In genomic region chr7:46665236-46665635, GRCm38 (mm10) we compare ENCODE assay signal across 9 mouse cellular contexts. TPM values are rescaled to one million over a fixed set of nuclear protein-coding genes. Genes with fewer than 3 reads are reported as not detected.
DNase-seq lines count a peak whose midpoint lies in the region; ATAC-seq and TF ChIP-seq lines count a peak whose summit lies in the region.
"Had no signal": no experiment of that assay in that cellular context is flagged by ENCODE, and none has a peak within 500 bp of the region (broad histone marks: within the 10 kb centered on the region; RNA-seq: fewer than 3 reads in every experiment).

No protein-coding gene starts in this region.

- no peaks in the 10 kb centered on the region for H3K4me1 ChIP-seq in intestine, postnatal 0 days (replicated peaks; ENCODE audit: control insufficient read depth, insufficient read depth, low read length)
- 0 out of 2 replicates have a peak, but pooled peaks cover 2% of the 10 kb centered on the region for H3K4me1 ChIP-seq in intestine, embryonic 16.5 days (ENCODE audit: control insufficient read depth, insufficient read depth, low read length)
- no peaks in the 10 kb centered on the region for H3K4me1 ChIP-seq in liver, adult 2 months (ENCODE audit: control insufficient read depth, insufficient read depth, low read length)

- H3K4me3 ChIP-seq in intestine, postnatal 0 days (ENCODE audit: low read depth, low read length) = no peak overlapping the region
- H3K4me3 ChIP-seq in intestine, embryonic 16.5 days (ENCODE audit: low read length) = no peak overlapping the region
- no peak overlapping the region for H3K4me3 ChIP-seq in liver, adult 2 months (ENCODE audit: insufficient read depth, low read depth, low read length)

- H3K27ac ChIP-seq in intestine, postnatal 0 days (ENCODE audit: low read depth, low read length) = no peak overlapping the region
- no peak overlapping the region for H3K27ac ChIP-seq in intestine, embryonic 16.5 days (ENCODE audit: low read length)
- H3K27ac ChIP-seq in liver, adult 2 months (replicated peaks; ENCODE audit: insufficient read depth, low read depth, low read length) = no peak overlapping the region
- H3K27ac ChIP-seq: macrophage had no signal

- peak; percentile 83 for TF ChIP-seq CTCF in intestine, postnatal 0 days (IDR thresholded peaks at IDR 0.05; ENCODE audit: low read depth)
- TF ChIP-seq CTCF in liver, adult 2 months (IDR thresholded peaks at IDR 0.05; ENCODE audit: low read depth, low read length) = peak; percentile 75

- ATAC-seq in intestine, postnatal 0 days = no peak
- no peak for ATAC-seq in intestine, embryonic 16.5 days
- no peak for ATAC-seq in erythroblast, adult 5-6 weeks (replicated peaks; ENCODE audit: low FRiP score, poor library complexity, severe bottlenecking)

- WGBS in intestine, postnatal 0 days = 38% methylated on average over 9 of the region's 9 CpGs
- WGBS in intestine, embryonic 16.5 days = 33% methylated on average over 9 of the region's 9 CpGs
- 38% methylated on average over 9 of the region's 9 CpGs for WGBS in liver, adult 2 months

- H3K9ac ChIP-seq in intestine, postnatal 0 days (ENCODE audit: low read depth, low read length) = no peak overlapping the region
- H3K9ac ChIP-seq in intestine, embryonic 16.5 days (ENCODE audit: low read depth, low read length) = no peak overlapping the region
- H3K9ac ChIP-seq in liver, adult 2 months (ENCODE audit: low read depth, low read length) = no peak overlapping the region

- H3K9me3 ChIP-seq in intestine, postnatal 0 days (ENCODE audit: control insufficient read depth) = no peaks in the 10 kb centered on the region
- no peaks in the 10 kb centered on the region for H3K9me3 ChIP-seq in intestine, embryonic 16.5 days (ENCODE audit: control insufficient read depth, low read length)

- H3K36me3 ChIP-seq in intestine, postnatal 0 days (ENCODE audit: control insufficient read depth, insufficient read depth) = no peaks in the 10 kb centered on the region
- H3K36me3 ChIP-seq in intestine, embryonic 16.5 days (ENCODE audit: control insufficient read depth, insufficient read depth, low read length) = no peaks in the 10 kb centered on the region
- H3K36me3 ChIP-seq in liver, adult 2 months (ENCODE audit: control insufficient read depth, insufficient read depth, low read length) = no peaks in the 10 kb centered on the region

- no peaks in the 10 kb centered on the region for H3K79me2 ChIP-seq in liver, adult 2 months (ENCODE audit: control insufficient read depth, insufficient read depth, low read length)

- DNase-seq in urinary bladder, postnatal 25 days (ENCODE audit: low spot score) = peak; percentile 9
- no peak for DNase-seq in urinary bladder, adult 2 months (ENCODE audit: low spot score)
- DNase-seq in cerebellum, postnatal 10 days = peak; percentile 83 to 88
- DNase-seq in liver, adult 2 months (ENCODE audit: extremely low read depth, low read depth, low spot score) = no peak
- DNase-seq in right cerebral cortex, postnatal 25 days = no peak

- no peak overlapping the region for H3K4me2 ChIP-seq in intestine, postnatal 0 days (replicated peaks; ENCODE audit: low read depth)
- H3K4me2 ChIP-seq in intestine, embryonic 16.5 days (ENCODE audit: low read depth, low read length) = no peak overlapping the region

- TF ChIP-seq POLR2A in liver, adult 2 months (IDR thresholded peaks at IDR 0.05; ENCODE audit: extremely low read depth, insufficient read depth, low read length) = no peak

- peaks cover 16% of the 10 kb centered on the region for H3K27me3 ChIP-seq in intestine, postnatal 0 days (replicated peaks; ENCODE audit: control insufficient read depth, insufficient read depth, low read length)
- peaks cover 11% of the 10 kb centered on the region; the same call in 1 of the 2 replicates for H3K27me3 ChIP-seq in intestine, embryonic 16.5 days (replicated peaks; ENCODE audit: control insufficient read depth, insufficient read depth, low read length)
- H3K27me3 ChIP-seq in liver, adult 2 months (ENCODE audit: control insufficient read depth, insufficient read depth, low read length) = peaks cover 3% of the 10 kb centered on the region; the same call in 1 of the 2 replicates

RNA-seq across cellular contexts. Expression of gene Tph1, which starts 7.1 kb away (rescaled TPM):
- 4.8 and 5.3 TPM in 2 replicates for polyA plus RNA-seq in intestine, postnatal 0 days (2015; fragmentation: Nextera tagmentation; extraction: Ambion mirVana)
- 2.4 and 2.6 TPM in 2 replicates for polyA plus RNA-seq in intestine, embryonic 16.5 days (2015; fragmentation: Nextera tagmentation; extraction: Ambion mirVana)
- 0.12 TPM in 2 replicates for polyA plus RNA-seq in urinary bladder, adult 2 months (2012; rRNA removed)
- not detected in 2 replicates for total RNA-seq in liver, adult 2 months (2014; rRNA removed)
- not detected in 2 replicates for polyA plus RNA-seq in liver, adult 2 months (2012; rRNA removed)
- total RNA-seq in erythroblast, adult 5-6 weeks (2015; ENCODE audit: low replicate concordance) = not detected in 2 replicates
- not detected in 2 replicates for total RNA-seq in erythroblast, adult 5-6 weeks (2017; ENCODE audit: low replicate concordance)
- polyA plus RNA-seq: macrophage had no signal

RNA-seq across cellular contexts. Expression of gene Sergef, which starts 25.6 kb away (rescaled TPM):
- polyA plus RNA-seq in intestine, postnatal 0 days (2015; fragmentation: Nextera tagmentation; extraction: Ambion mirVana) = 7.5 TPM in 2 replicates
- 14.6 and 14.7 TPM in 2 replicates for polyA plus RNA-seq in intestine, embryonic 16.5 days (2015; fragmentation: Nextera tagmentation; extraction: Ambion mirVana)
- 7.2 and 7.5 TPM in 2 replicates for polyA plus RNA-seq in urinary bladder, adult 2 months (2012; rRNA removed)
- 4.9 and 6.6 TPM in 2 replicates for total RNA-seq in liver, adult 2 months (2014; rRNA removed)
- polyA plus RNA-seq in liver, adult 2 months (2012; rRNA removed) = 5.4 and 7.5 TPM in 2 replicates
- not detected in 2 replicates for total RNA-seq in erythroblast, adult 5-6 weeks (2015; ENCODE audit: low replicate concordance)
- 0.43 TPM in 1 of 2 replicates, not detected in the other for total RNA-seq in erythroblast, adult 5-6 weeks (2017; ENCODE audit: low replicate concordance)

RNA-seq across cellular contexts. Expression of gene Saal1, which starts 45.2 kb away (rescaled TPM):
- polyA plus RNA-seq in intestine, postnatal 0 days (2015; fragmentation: Nextera tagmentation; extraction: Ambion mirVana) = 8.4 and 9.3 TPM in 2 replicates
- 22.9 and 25.4 TPM in 2 replicates for polyA plus RNA-seq in intestine, embryonic 16.5 days (2015; fragmentation: Nextera tagmentation; extraction: Ambion mirVana)
- 8.5 TPM in 2 replicates for polyA plus RNA-seq in urinary bladder, adult 2 months (2012; rRNA removed)
- 2.8 and 2.9 TPM in 2 replicates for total RNA-seq in liver, adult 2 months (2014; rRNA removed)
- polyA plus RNA-seq in liver, adult 2 months (2012; rRNA removed) = 2.5 and 2.7 TPM in 2 replicates
- total RNA-seq in erythroblast, adult 5-6 weeks (2015; ENCODE audit: low replicate concordance) = 0.38 and 4.2 TPM in 2 replicates
- total RNA-seq in erythroblast, adult 5-6 weeks (2017; ENCODE audit: low replicate concordance) = 3.3 and 3.9 TPM in 2 replicates

RNA-seq across cellular contexts. Expression of gene Saa3, which starts 50.3 kb away (rescaled TPM):
- polyA plus RNA-seq in intestine, postnatal 0 days (2015; fragmentation: Nextera tagmentation; extraction: Ambion mirVana) = 2.3 and 5.2 TPM in 2 replicates
- polyA plus RNA-seq in intestine, embryonic 16.5 days (2015; fragmentation: Nextera tagmentation; extraction: Ambion mirVana) = 1.0 and 1.4 TPM in 2 replicates
- polyA plus RNA-seq in urinary bladder, adult 2 months (2012; rRNA removed) = 0.87 and 1.7 TPM in 2 replicates
- total RNA-seq in liver, adult 2 months (2014; rRNA removed) = 7.8 and 10.1 TPM in 2 replicates
- 3.5 and 3.8 TPM in 2 replicates for polyA plus RNA-seq in liver, adult 2 months (2012; rRNA removed)
- 9.6 TPM in 1 of 2 replicates, not detected in the other for total RNA-seq in erythroblast, adult 5-6 weeks (2015; ENCODE audit: low replicate concordance)
- not detected in 2 replicates for total RNA-seq in erythroblast, adult 5-6 weeks (2017; ENCODE audit: low replicate concordance)

Comparison
In these comparisons a context has a peak if more than half of its experiments do, and no peak if none do; other contexts are left out.
1. DNase-seq: peak in urinary bladder, postnatal 25 days (single experiment) and cerebellum, postnatal 10 days (2 of 2); none in urinary bladder, adult 2 months (single experiment), liver, adult 2 months (single experiment) and right cerebral cortex, postnatal 25 days (single experiment).